Mouse (Mus musculus): ENCODE measurements around the gene Pbx4.
A peak's percentile ranks its signal among the peaks of the same experiment; 100 is the strongest.

GRCm38 (mm10) chr8:69853869-69854268 lies 21.6 kb downstream of the Pbx4 start:
- TF ChIP-seq POLR2A (IDR thresholded peaks at IDR 0.05; ENCODE audit: low read depth, low read length) (no peak), TCF12 (IDR thresholded peaks at IDR 0.05; ENCODE audit: low read depth, low read length) (no peak), USF1 (IDR thresholded peaks at IDR 0.05; ENCODE audit: low read depth, low read length) (no peak), RAD21 (IDR thresholded peaks at IDR 0.05; ENCODE audit: low read depth, low read length) (peak; percentile 2), USF2 (conservative IDR thresholded peaks at IDR 0.05; ENCODE audit: low read depth, low read length) (no peak), CTCF (conservative IDR thresholded peaks at IDR 0.05 in 1 of 2, IDR thresholded peaks at IDR 0.05 in 1 of 2; ENCODE audit: low read depth in 2 of 2, low read length in 2 of 2) (peak in 1 of 2 experiments; percentile 15; a peak in 2 of 4 replicates), EP300 (IDR thresholded peaks at IDR 0.05; ENCODE audit: low read length) (no peak), ZC3H11A (IDR thresholded peaks at IDR 0.05; ENCODE audit: low read depth, low read length) (no peak), CHD2 (IDR thresholded peaks at IDR 0.05; ENCODE audit: low read length) (no peak), CHD1 (IDR thresholded peaks at IDR 0.05; ENCODE audit: low read depth, low read length) (no peak), ZNF384 (IDR thresholded peaks at IDR 0.05; ENCODE audit: low read depth, low read length) (no peak), MYC (IDR thresholded peaks at IDR 0.05; ENCODE audit: low read depth, low read length) (no peak)

Data from CH12.LX (cell line).